Mouse (Mus musculus): Measurements from ENCODE around the gene Alk. TPM values are rescaled to one million over a fixed set of nuclear protein-coding genes. Genes with fewer than 3 reads are reported as not detected.

The Alk gene
- total RNA-seq (2023) = not detected

GRCm38 (mm10) chr17:72604610-72604980 lies at the start of gene Alk:
Gene Alk (minus strand): TSS chr17:72604627.

Other genes with a start within 250 kb of the Alk start
- 100 to 1,000 TPM; 122 to 137 TPM for gene Ypel5, start 231.8 kb upstream of the Alk start, total RNA-seq (2023)